Mouse (Mus musculus) inflammation-experienced regulatory T-cells, adult 16 weeks (primary cell): Measurements from ENCODE around the gene Lrrc3b. TPM values are rescaled to one million over a fixed set of nuclear protein-coding genes. Genes with fewer than 3 reads are reported as not detected.

Experiments
- polyA plus RNA-seq: library from polyadenylated mRNA; unstranded; fragments of 100-300 nt; shearing (Covaris generic); gene quantifications from one replicate; pipeline ENCODE4 v1.2.1, GENCODE M21; 2017

Lrrc3b gene
- polyA plus RNA-seq: 0.41 TPM

GRCm38 (mm10) chr14:15438485-15439157 is at the start of gene Lrrc3b:
Gene Lrrc3b, minus strand, starts transcription at chr14:15438987.

